Mouse (Mus musculus): ENCODE data around the gene Dnttip2. TPM values are rescaled to one million over a fixed set of nuclear protein-coding genes. Genes with fewer than 3 reads are reported as not detected.

Gene Dnttip2
- polyA plus RNA-seq, 1 experiment from 2014 or later, result 47.9 TPM

DNA sequence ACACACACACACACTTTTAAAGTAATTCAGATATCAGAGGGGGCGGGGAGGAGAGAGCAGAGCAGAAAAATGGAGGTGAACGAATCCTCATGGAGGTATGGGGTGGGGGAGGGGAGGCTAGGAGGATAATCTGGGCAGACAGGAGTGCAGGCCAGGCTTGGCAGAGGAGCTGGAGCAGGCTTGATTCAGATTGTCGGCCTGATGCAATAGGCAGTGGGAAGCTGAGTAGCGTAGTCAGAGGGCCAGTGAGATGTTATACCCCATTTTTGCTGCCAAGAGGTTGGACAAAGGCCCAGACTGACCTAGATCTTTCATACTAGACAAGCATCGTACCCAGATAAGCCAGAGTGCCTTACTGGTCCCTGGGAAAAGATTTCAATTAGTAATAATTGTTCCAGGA is 22.8 kb downstream of the Dnttip2 start:
- Histone ChIP-seq H3K4me2 (replicated peaks) (no peak overlapping the region), H3K36me3 (replicated peaks; ENCODE audit: control insufficient read depth, insufficient read depth) (no peaks in the 10 kb centered on the region), H3K4me3 (replicated peaks; ENCODE audit: low read length) (no peak overlapping the region), H3K27ac (no peak overlapping the region), H3K9me3 (ENCODE audit: control insufficient read depth, low read length) (no peaks in the 10 kb centered on the region), H3K9ac (no peak overlapping the region), H3K27me3 (ENCODE audit: control insufficient read depth, insufficient read depth, low read length) (no peaks in the 10 kb centered on the region), H3K4me1 (replicated peaks; ENCODE audit: control insufficient read depth, insufficient read depth, low read length) (peaks cover 24% of the 10 kb centered on the region)
- 53% methylated on average over 5 of the region's 5 CpGs for WGBS
- ATAC-seq (ENCODE audit: low FRiP score) (no peak), DNase-seq (ENCODE audit: low spot score) (no peak)

DNA sequence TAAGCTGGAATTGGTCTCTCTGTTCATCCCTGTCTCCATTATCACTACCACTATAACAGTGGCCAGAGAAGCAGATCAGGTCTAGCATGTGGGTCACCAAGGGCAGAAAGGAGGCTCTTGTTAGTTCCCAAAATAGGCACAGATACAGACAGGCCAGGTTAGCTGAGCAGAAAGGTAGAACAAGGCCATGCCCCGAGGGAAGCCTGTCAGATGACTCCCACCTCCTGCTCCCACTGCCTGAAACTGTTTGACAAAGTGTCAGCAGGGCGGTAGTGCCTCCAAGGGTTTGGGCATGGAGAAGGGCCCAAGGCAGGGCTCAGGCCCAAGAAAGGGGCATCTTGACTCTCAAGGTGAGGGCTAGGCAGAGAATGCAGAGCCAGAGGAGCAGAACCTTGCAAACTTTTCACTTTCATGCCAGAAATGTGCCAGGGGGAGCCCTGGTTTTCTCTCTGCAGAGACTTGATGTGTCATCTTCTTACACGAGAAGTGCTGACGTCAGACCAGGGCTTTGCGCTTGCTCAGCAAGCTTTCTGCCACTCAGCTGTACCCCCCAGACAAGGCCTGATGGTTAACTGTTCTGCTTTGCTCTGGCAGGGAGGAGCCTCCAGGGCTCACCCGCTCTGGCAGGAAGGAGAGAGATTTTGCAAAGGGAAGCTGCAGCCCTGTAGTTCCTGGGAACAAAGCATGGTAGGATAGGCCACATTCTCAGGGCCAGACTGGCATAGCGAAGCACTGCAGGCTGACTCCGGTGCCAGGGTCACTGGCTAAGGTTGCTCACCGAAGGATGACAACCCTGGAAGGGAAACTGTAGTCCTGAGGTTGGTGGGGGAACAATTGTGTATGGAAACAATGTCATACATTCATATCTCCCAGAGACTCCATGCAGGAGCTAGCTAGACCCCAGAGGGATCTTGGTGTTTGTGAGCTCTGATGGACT is 27.1 kb downstream of the Dnttip2 start:
- Histone ChIP-seq H3K9ac (no peak overlapping the region), H3K4me1 (replicated peaks; ENCODE audit: control insufficient read depth, insufficient read depth, low read length) (no peaks in the 10 kb centered on the region), H3K4me3 (replicated peaks; ENCODE audit: low read length) (no peak overlapping the region), H3K27ac (peak overlapping the region; percentile 39; the same call in 1 of the 2 replicates), H3K9me3 (ENCODE audit: control insufficient read depth, low read length) (no peaks in the 10 kb centered on the region), H3K4me2 (replicated peaks) (no peak overlapping the region), H3K36me3 (replicated peaks; ENCODE audit: control insufficient read depth, insufficient read depth) (no peaks in the 10 kb centered on the region), H3K27me3 (ENCODE audit: control insufficient read depth, insufficient read depth, low read length) (no peaks in the 10 kb centered on the region)
- peak; percentile 42 for ATAC-seq (ENCODE audit: low FRiP score)
- 66% methylated on average over 9 of the region's 9 CpGs for WGBS
- peak; percentile 36 for DNase-seq (ENCODE audit: low spot score)

DNA sequence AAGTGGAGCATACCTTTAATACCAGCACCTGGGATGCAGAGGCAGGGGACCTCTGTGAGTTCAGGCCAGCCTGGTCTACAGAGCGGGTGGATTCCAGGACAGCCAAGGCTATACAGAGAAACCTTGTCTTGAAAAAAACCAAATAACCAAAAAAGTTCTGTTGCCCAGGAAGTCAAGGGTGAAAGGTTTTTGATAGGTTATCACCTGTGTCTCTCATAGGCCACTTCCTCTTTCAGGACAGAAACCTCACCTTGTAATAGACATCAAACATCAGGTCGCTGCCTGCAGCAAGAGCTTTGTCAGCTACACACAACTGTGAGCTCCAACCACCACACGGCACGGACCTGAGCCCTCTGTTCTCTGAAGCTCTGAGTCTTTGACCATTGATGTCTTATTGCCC is 30.4 kb downstream of the Dnttip2 start:
- H3K4me3 ChIP-seq (replicated peaks; ENCODE audit: low read length), result no peak overlapping the region
- no peak for ATAC-seq (ENCODE audit: low FRiP score)
- no peak overlapping the region for H3K27ac ChIP-seq
- H3K27me3 ChIP-seq (ENCODE audit: control insufficient read depth, insufficient read depth, low read length), result no peaks in the 10 kb centered on the region
- no peaks in the 10 kb centered on the region for H3K36me3 ChIP-seq (replicated peaks; ENCODE audit: control insufficient read depth, insufficient read depth)
- H3K4me2 ChIP-seq (replicated peaks), result no peak overlapping the region
- no peak overlapping the region for H3K9ac ChIP-seq
- no peak for DNase-seq (ENCODE audit: low spot score)
- WGBS, result 91% methylated on average over 4 of the region's 4 CpGs
- H3K4me1 ChIP-seq (replicated peaks; ENCODE audit: control insufficient read depth, insufficient read depth, low read length), result no peaks in the 10 kb centered on the region
- H3K9me3 ChIP-seq (ENCODE audit: control insufficient read depth, low read length), result no peaks in the 10 kb centered on the region

DNA sequence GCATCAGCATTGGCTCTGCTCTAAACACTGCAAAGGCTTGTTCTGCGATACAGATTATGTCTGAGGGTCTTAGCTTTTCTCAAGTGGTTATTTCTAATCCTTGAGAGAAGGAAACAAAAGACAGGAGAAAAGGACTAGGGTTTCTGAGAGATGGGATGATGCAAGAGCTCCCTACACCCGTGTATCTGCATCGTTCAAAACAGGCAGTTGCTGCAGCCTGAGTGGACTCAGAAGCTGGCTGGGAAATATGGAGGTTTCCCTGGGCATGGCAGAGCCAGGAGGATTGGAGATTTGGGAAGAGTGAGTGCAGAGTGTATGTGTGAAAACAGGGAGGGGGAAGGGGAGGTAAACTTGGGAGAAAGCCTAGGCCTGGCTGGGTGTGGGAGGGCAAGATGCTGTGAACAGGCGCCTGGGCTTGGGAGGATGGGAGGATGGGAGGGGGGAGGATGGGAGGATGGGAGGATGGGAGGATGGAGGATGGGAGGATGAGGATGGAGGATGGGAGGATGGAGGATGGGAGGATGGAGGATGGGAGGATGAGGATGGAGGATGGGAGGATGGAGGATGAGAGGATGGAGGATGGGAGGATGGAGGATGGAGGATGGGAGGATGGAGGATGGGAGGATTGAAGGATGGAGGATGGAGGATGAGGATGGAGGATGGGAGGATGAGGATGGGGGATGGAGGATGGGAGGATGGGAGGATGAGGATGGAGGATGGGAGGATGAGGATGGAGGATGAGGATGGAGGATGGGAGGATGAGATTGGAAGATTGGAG is 33.9 kb downstream of the Dnttip2 start:
- no peak overlapping the region for H3K4me3 ChIP-seq (replicated peaks; ENCODE audit: low read length)
- no peak for ATAC-seq (ENCODE audit: low FRiP score)
- no peaks in the 10 kb centered on the region for H3K36me3 ChIP-seq (replicated peaks; ENCODE audit: control insufficient read depth, insufficient read depth)

DNA sequence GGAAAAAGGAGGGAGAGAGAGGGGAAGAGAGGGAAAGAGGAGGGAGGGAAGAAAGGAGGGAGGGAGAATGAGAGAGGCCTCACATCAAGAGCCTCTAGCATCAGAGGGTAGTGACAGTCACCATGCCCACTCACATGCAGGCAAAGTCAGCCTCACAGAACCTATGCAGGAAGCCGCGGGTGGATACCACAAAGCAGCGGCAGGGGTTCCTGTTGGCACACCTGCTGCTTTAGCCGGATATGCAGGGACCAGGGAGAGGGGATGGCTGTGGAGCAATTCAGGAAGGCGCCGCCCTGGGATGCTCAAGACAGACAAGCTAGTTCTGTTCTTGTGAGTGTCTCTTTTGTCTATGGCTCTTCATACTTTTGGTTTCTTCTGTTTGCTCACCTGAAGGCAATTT is 34.8 kb downstream of the Dnttip2 start:
- Histone ChIP-seq H3K4me3 (replicated peaks; ENCODE audit: low read length) (no peak overlapping the region), H3K27me3 (ENCODE audit: control insufficient read depth, insufficient read depth, low read length) (no peaks in the 10 kb centered on the region)
- no peak for ATAC-seq (ENCODE audit: low FRiP score)

More for the DNA sequence above, 33.9 kb downstream of the Dnttip2 start:
- H3K9ac ChIP-seq, result no peak overlapping the region
- no peaks in the 10 kb centered on the region for H3K9me3 ChIP-seq (ENCODE audit: control insufficient read depth, low read length)
- no peaks in the 10 kb centered on the region for H3K27me3 ChIP-seq (ENCODE audit: control insufficient read depth, insufficient read depth, low read length)
- H3K4me2 ChIP-seq (replicated peaks), result no peak overlapping the region
- no peaks in the 10 kb centered on the region for H3K4me1 ChIP-seq (replicated peaks; ENCODE audit: control insufficient read depth, insufficient read depth, low read length)
- WGBS, result 71% methylated on average over 4 of the region's 4 CpGs
- DNase-seq (ENCODE audit: low spot score), result no peak
- H3K27ac ChIP-seq, result no peak overlapping the region

DNA sequence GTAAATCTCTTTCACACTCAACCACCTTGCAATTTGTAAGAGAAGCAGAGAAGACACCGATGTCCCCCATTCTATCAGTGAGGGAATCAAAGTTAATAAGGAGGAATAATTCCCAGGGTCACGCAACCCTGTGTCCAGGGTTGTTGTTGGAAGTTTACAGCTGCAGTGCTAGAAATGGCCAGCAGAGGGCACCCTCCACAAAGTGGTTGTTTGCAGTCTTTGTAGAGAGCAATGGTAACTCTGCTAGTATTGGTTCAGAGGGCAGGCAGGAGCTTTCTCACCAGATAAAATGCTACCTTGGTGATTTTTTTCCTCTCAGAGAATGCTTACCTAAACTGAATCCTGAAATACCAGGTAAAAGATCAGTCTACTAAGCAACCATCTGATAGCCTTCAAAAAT is 37.9 kb downstream of the Dnttip2 start:
- H3K4me2 ChIP-seq (replicated peaks), result no peak overlapping the region
- peak; percentile 93 for DNase-seq (ENCODE audit: low spot score)
- 0 out of 2 replicates have a peak, but pooled peaks have one; percentile 39 for ATAC-seq (ENCODE audit: low FRiP score)
- H3K4me3 ChIP-seq (replicated peaks; ENCODE audit: low read length), result no peak overlapping the region
- no peaks in the 10 kb centered on the region for H3K27me3 ChIP-seq (ENCODE audit: control insufficient read depth, insufficient read depth, low read length)
- 20% methylated on average over 2 of the region's 2 CpGs for WGBS
- no peak overlapping the region for H3K27ac ChIP-seq
- H3K9ac ChIP-seq, result no peak overlapping the region
- no peaks in the 10 kb centered on the region for H3K9me3 ChIP-seq (ENCODE audit: control insufficient read depth, low read length)
- no peaks in the 10 kb centered on the region for H3K36me3 ChIP-seq (replicated peaks; ENCODE audit: control insufficient read depth, insufficient read depth)
- H3K4me1 ChIP-seq (replicated peaks; ENCODE audit: control insufficient read depth, insufficient read depth, low read length), result no peaks in the 10 kb centered on the region; the same call in 1 of the 2 replicates

More for the DNA sequence above, 34.8 kb downstream of the Dnttip2 start:
- Histone ChIP-seq H3K9me3 (ENCODE audit: control insufficient read depth, low read length) (no peaks in the 10 kb centered on the region), H3K9ac (no peak overlapping the region), H3K4me1 (replicated peaks; ENCODE audit: control insufficient read depth, insufficient read depth, low read length) (no peaks in the 10 kb centered on the region), H3K27ac (no peak overlapping the region), H3K4me2 (replicated peaks) (no peak overlapping the region), H3K36me3 (replicated peaks; ENCODE audit: control insufficient read depth, insufficient read depth) (no peaks in the 10 kb centered on the region)
- DNase-seq (ENCODE audit: low spot score), result no peak
- 35% methylated on average over 6 of the region's 6 CpGs for WGBS

DNA sequence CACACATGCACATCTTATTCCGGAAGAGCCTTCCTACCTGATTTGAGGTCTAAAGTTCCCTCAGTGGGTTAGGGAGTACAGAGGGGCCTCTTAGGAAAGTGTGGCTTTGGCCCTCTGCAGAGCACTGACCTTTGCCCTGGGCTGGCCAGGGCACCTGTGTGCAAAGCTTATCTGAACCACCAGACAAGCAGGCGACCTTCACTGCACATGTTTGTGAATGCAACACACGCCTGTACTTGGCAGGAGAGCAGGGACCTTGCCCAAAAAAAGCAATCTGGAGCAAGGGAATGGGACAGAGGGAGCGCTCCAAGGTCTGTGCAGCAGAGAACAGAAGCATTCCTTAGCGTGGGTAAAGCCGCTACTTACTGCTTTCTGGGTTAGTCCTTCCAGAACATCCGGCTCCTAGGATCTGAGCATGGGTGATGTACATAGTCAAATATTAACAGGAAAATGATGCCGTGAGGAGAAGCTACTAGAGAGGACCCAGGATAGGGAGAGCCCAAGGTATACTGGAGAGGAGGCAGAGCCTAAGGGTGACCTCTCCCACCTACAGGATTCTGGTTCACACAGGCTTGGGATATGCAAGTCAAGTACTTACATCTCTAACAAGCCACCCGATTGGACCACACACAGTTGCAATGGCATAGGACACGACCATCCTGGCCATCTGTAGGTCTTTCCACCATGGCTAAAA is 38.9 kb downstream of the Dnttip2 start:
- Histone ChIP-seq H3K27me3 (ENCODE audit: control insufficient read depth, insufficient read depth, low read length) (no peaks in the 10 kb centered on the region), H3K4me2 (replicated peaks) (no peak overlapping the region), H3K9me3 (ENCODE audit: control insufficient read depth, low read length) (no peaks in the 10 kb centered on the region), H3K9ac (no peak overlapping the region), H3K4me1 (replicated peaks; ENCODE audit: control insufficient read depth, insufficient read depth, low read length) (no peaks in the 10 kb centered on the region; the same call in 1 of the 2 replicates), H3K4me3 (replicated peaks; ENCODE audit: low read length) (no peak overlapping the region), H3K27ac (no peak overlapping the region), H3K36me3 (replicated peaks; ENCODE audit: control insufficient read depth, insufficient read depth) (no peaks in the 10 kb centered on the region)
- 82% methylated on average over 10 of the region's 10 CpGs for WGBS
- ATAC-seq (ENCODE audit: low FRiP score) (no peak), DNase-seq (ENCODE audit: low spot score) (no peak)

DNA sequence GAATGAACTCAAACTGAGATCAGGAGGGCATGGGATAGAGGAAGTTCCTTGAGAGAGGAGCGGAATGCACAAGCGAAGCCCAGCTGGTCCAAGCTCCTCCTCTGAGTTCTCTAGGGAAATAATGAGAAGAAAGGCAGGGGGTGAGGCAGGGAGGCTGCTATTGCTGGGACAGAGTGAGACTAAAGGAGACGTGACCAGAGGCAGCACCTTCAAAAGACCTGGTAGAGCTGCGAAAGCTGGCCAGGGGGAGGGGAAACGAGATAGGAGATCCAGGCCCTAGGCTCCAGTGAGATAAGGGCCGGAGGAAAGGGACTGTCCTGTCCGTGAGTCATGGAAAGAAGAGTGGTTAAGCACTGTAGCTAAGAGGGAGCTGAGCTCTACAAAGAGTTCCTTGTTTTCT is 39.7 kb downstream of the Dnttip2 start:
- no peaks in the 10 kb centered on the region for H3K27me3 ChIP-seq (ENCODE audit: control insufficient read depth, insufficient read depth, low read length)
- no peaks in the 10 kb centered on the region for H3K36me3 ChIP-seq (replicated peaks; ENCODE audit: control insufficient read depth, insufficient read depth)
- H3K4me1 ChIP-seq (replicated peaks; ENCODE audit: control insufficient read depth, insufficient read depth, low read length), result no peaks in the 10 kb centered on the region; the same call in 1 of the 2 replicates
- H3K27ac ChIP-seq, result no peak overlapping the region
- DNase-seq (ENCODE audit: low spot score), result no peak
- ATAC-seq (ENCODE audit: low FRiP score), result no peak
- no peak overlapping the region for H3K4me2 ChIP-seq (replicated peaks)
- no peak overlapping the region for H3K9ac ChIP-seq
- WGBS, result 52% methylated on average over 7 of the region's 7 CpGs
- H3K4me3 ChIP-seq (replicated peaks; ENCODE audit: low read length), result no peak overlapping the region
- no peaks in the 10 kb centered on the region for H3K9me3 ChIP-seq (ENCODE audit: control insufficient read depth, low read length)

DNA sequence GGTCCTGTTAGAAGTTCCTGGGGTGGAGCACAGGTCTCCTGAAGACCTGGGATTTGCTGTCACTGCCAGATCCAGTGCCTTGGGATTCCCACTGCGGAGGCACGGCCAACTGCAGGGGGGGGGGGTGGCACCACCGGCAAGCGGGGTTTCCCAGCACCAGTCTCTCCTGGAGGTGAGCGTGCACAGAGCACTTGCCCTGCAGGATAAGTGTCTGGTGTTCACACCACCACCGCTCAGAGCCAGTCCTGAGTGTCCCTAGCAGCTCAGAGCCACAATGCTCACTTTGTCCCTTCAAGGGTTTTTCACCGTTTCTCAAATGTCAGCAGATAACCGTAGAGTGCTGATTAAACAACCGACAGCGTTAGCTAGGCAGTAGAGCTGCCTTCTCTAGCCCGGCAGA is 42.4 kb downstream of the Dnttip2 start:
- ATAC-seq (ENCODE audit: low FRiP score) (0 out of 2 replicates have a peak, but pooled peaks have one; percentile 29), DNase-seq (ENCODE audit: low spot score) (no peak)
- no peak overlapping the region; the same call in 1 of the 2 replicates for H3K9ac ChIP-seq
- H3K4me1 ChIP-seq (replicated peaks; ENCODE audit: control insufficient read depth, insufficient read depth, low read length), result no peaks in the 10 kb centered on the region; the same call in 1 of the 2 replicates
- no peak overlapping the region for H3K27ac ChIP-seq
- H3K9me3 ChIP-seq (ENCODE audit: control insufficient read depth, low read length), result no peaks in the 10 kb centered on the region
- H3K4me2 ChIP-seq (replicated peaks), result peak overlapping the region; percentile 33
- H3K36me3 ChIP-seq (replicated peaks; ENCODE audit: control insufficient read depth, insufficient read depth), result no peaks in the 10 kb centered on the region
- H3K27me3 ChIP-seq (ENCODE audit: control insufficient read depth, insufficient read depth, low read length), result no peaks in the 10 kb centered on the region
- no peak overlapping the region for H3K4me3 ChIP-seq (replicated peaks; ENCODE audit: low read length)
- 17% methylated on average over 11 of the region's 11 CpGs for WGBS

Data from hindbrain, embryonic 14.5 days (tissue).